Mouse (Mus musculus): Measurements from ENCODE around the gene Capn15.

DNA sequence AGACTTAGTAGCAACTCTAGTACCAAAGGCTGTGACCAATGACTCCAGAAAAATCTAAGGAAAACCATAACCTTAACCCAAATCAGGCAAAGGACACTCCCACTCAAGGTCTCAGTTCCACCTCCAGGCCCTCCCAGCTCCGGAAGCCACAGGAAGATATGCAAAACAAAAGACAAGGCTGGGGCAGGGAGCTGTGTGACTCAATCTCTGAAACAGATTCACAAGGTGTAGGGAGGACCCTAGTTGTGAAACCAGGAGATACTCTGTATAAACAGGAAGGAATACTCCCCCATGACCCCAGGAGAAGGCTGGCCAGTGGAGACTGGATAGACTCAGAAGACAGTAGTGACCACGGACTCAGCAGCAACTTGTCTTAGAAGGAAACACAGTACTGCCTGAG, 22.1 kb upstream of the Capn15 start:
- TF ChIP-seq USF1 (IDR thresholded peaks at IDR 0.05; ENCODE audit: low read depth) (no peak), POLR2A (IDR thresholded peaks at IDR 0.05; ENCODE audit: insufficient read length, low read depth) (no peak), MYOG (IDR thresholded peaks at IDR 0.05; ENCODE audit: control insufficient read depth in 1 of 3, insufficient read depth in 1 of 3, insufficient read length in 2 of 3, low read depth in 2 of 3) (no peak), SRF (IDR thresholded peaks at IDR 0.05; ENCODE audit: control insufficient read depth, insufficient read length, low read depth) (no peak), E2F4 (IDR thresholded peaks at IDR 0.05; ENCODE audit: insufficient read depth) (no peak), REST (IDR thresholded peaks at IDR 0.05; ENCODE audit: insufficient read depth, insufficient read length) (no peak), POLR2AphosphoS2 (IDR thresholded peaks at IDR 0.05; ENCODE audit: insufficient read length, low read depth) (no peak)

Measured in myocyte (in vitro differentiated cells).